Mouse (Mus musculus) CH12.LX (cell line): ENCODE data around the gene Ctbp1.

Experiments
- BHLHE40 ChIP-seq: IDR thresholded peaks from 2 replicates; pipeline ENCODE4 v1.6.1; 2011; ENCODE audit warnings: mild to moderate bottlenecking, low read depth, low read length, improper control_type of control experiment
- CTCF ChIP-seq, 2 experiments: IDR thresholded peaks in 1 of 2; conservative IDR thresholded peaks in 1 of 2; 2 replicates each; pipeline ENCODE4 v1.5.1; 2011 to 2012; ENCODE audit warnings: low read depth in 2 of 2, low read length in 2 of 2, improper control_type of control experiment in 1 of 2, inconsistent platforms in 1 of 2, mild to moderate bottlenecking in 1 of 2, moderate library complexity in 1 of 2
- E2F4 ChIP-seq: IDR thresholded peaks from 2 replicates; pipeline ENCODE4 v1.6.1; 2011; ENCODE audit warnings: low read depth, low read length, improper control_type of control experiment; ENCODE audit not compliant: insufficient replicate concordance
- ELF1 ChIP-seq: IDR thresholded peaks from 2 replicates; pipeline ENCODE4 v1.6.1; 2014; ENCODE audit warnings: low read depth, mild to moderate bottlenecking, inconsistent platforms, low read length, improper control_type of control experiment
- EP300 ChIP-seq: IDR thresholded peaks from 2 replicates; pipeline ENCODE4 v1.6.1; 2011; ENCODE audit warnings: low read length, improper control_type of control experiment
- JUN ChIP-seq: IDR thresholded peaks from 2 replicates; pipeline ENCODE4 v1.6.1; 2011; ENCODE audit warnings: low read depth, mild to moderate bottlenecking, low read length, improper control_type of control experiment, moderate library complexity; ENCODE audit not compliant: insufficient read depth
- NRF1 ChIP-seq: IDR thresholded peaks from 2 replicates; pipeline ENCODE4 v1.6.1; 2014; ENCODE audit warnings: low read depth, mild to moderate bottlenecking, inconsistent platforms, low read length, improper control_type of control experiment, moderate library complexity
- POLR2A ChIP-seq: IDR thresholded peaks from 2 replicates; pipeline ENCODE4 v1.6.1; 2011; ENCODE audit warnings: low read depth, mild to moderate bottlenecking, improper control_type of control experiment, low read length
- UBTF ChIP-seq: IDR thresholded peaks from 2 replicates; pipeline ENCODE4 v1.6.1; 2012; ENCODE audit warnings: low read depth, mild to moderate bottlenecking, inconsistent platforms, low read length, improper control_type of control experiment, moderate library complexity
- USF1 ChIP-seq: IDR thresholded peaks from 2 replicates; pipeline ENCODE4 v1.6.1; 2014; ENCODE audit warnings: low read depth, mild to moderate bottlenecking, inconsistent platforms, low read length, improper control_type of control experiment
- ZNF384 ChIP-seq: IDR thresholded peaks from 2 replicates; pipeline ENCODE4 v1.6.1; 2012; ENCODE audit warnings: low read depth, low read length, improper control_type of control experiment, inconsistent platforms

DNA sequence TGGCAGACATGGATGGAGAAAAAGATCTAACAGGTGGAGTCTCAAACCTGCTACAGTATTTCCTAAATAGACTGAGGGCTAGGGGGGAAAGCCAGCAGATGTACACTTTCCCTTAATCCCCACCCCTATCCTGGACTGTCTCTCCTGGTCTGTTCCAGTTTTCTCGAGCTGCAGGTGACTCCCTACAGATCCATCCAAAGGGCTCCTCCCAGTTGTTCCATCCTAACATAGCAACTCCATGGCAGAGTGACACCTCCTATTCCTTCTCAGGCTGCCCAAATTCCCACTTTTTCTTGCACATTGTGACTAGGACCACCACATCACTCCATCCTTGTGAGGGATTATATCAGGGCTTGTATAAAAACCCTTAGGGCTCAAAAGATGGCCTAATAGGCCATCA lies 960 bp upstream of the Ctbp1 start:
- TF ChIP-seq NRF1 (no peak), POLR2A (no peak), CTCF (conservative IDR thresholded peaks at IDR 0.05 in 1 of 2, IDR thresholded peaks at IDR 0.05 in 1 of 2; ENCODE audit: low read depth in 2 of 2, low read length in 2 of 2) (no peak), UBTF (no peak), EP300 (no peak), USF1 (no peak), JUN (no peak), ELF1 (no peak), BHLHE40 (no peak), ZNF384 (no peak), E2F4 (no peak)
